Mouse (Mus musculus): ENCODE results near the gene Gnat2.

Gnat2 gene

GRCm38 (mm10) chr3:108113591-108114289, 21.2 kb downstream of the Gnat2 start:
- DNase-seq (ENCODE audit: low read depth, low spot score) = no peak

- DNase-seq (ENCODE audit: low read depth, low spot score) = no peak
Observed at GRCm38 (mm10) chr3:108117465-108117864, 24.9 kb downstream of the Gnat2 start.

DNA sequence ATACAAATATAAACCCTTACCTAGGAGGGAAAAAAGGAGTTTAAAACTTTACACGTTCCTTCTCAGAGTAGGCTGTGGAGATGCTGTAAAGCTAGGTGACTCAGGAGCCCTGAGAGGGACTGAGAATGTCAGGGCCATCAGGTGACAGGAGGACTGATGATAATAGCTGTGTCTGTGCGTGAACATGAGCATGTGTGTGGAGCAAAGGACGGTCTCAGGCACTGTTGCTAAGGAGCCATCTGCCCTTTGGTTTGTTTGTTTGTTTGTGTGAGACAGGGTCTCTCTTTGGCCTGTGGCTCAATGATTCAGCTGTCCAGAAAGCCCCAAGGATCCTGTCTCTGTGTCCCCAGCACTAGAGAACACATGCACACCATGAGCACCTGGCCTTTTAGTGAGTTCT, 28.5 kb downstream of the Gnat2 start:
- no peak for DNase-seq (ENCODE audit: low read depth, low spot score)

GRCm38 (mm10) chr3:108123242-108123641, 30.7 kb downstream of the Gnat2 start:
- no peak for DNase-seq (ENCODE audit: low read depth, low spot score)

- no peak for DNase-seq (ENCODE audit: low read depth, low spot score)
Observed at GRCm38 (mm10) chr3:108124131-108124530, 31.5 kb downstream of the Gnat2 start.

GRCm38 (mm10) chr3:108126327-108126726, 33.7 kb downstream of the Gnat2 start:
- no peak for DNase-seq (ENCODE audit: low read depth, low spot score)

- DNase-seq (ENCODE audit: low read depth, low spot score) = no peak
Observed at GRCm38 (mm10) chr3:108128520-108128919, 35.9 kb downstream of the Gnat2 start.

GRCm38 (mm10) chr3:108129367-108129766, 36.8 kb downstream of the Gnat2 start:
- no peak for DNase-seq (ENCODE audit: low read depth, low spot score)

DNA sequence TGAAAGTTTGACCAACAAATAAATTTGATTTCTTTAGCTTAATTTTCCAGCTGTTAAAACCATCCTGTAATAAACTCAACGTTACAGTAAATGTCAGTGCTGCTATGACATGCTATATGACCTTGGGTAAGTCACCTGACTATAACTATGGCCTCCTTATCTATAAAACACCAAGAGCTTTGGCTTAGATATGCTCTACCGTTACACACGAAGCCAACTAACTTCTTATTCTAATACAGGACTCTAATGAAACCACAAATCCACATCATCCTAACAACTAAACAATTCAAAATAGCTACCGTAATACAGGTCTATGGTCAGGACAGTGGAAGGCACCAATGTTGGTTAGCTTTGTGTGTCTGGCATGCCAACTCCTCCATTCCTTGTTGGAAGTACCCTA, 37.2 kb downstream of the Gnat2 start:
- no peak for DNase-seq (ENCODE audit: low read depth, low spot score)

DNA sequence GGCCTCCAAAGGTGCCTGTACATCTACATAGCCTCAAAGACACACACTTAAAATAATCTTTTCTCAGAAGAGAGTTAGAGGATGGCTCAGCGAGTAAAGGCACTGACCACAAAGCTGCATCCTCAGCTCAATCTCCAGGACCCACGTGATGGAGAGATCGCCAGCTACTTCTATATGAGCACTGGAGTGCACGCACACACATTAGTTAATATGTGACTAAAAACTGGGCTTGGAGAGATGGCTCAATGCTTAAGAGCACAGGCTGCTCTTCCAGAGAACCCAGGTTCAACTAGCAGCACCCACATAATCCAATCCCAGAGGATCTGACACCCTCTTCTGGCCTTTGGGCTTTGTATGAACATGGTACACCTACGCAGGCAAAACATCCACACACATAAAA, 38.6 kb downstream of the Gnat2 start:
- DNase-seq (ENCODE audit: low read depth, low spot score) = no peak

GRCm38 (mm10) chr3:108131821-108132220, 39.2 kb downstream of the Gnat2 start:
- DNase-seq (ENCODE audit: low read depth, low spot score) = no peak

DNA sequence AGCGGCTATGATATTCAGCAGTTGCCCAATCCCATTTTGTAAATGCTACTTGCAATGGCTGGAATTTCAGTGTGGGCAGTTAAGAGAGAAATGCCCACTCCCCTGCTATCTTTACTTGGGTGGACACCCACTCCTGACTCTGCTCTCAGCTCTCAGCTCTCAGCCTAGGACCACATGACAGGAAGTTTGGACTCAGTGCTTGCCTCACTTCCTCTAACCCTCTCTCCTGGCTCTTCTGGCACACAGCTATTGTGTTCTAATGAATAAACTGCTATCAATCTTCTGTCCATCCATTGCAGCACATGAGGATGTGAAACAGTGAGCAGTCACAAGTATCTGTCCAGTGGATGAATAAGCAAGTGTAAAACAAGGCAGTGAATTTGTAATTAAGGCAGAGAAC, 39.9 kb downstream of the Gnat2 start:
- DNase-seq (ENCODE audit: low read depth, low spot score) = no peak

DNA sequence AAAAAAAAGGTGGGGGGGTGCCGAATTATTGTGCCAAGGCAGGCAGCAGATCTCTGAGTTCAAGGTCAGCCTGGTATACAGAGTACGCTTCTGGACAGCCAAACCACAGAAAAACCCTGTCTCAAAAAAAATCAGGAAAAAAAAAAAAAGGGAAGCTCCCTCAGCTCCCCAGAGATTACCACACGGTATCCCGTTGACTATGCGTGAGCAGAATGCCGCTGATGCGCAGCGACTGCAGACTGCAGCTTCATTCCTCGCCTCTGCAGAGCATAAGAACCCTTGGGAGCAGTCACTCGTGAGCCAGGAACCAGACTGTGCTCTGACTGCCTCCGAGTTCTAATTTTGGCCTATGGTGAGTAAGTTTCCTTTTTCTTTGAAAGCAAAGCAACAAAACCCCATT, 42.1 kb downstream of the Gnat2 start:
- no peak for DNase-seq (ENCODE audit: low read depth, low spot score)

- DNase-seq (ENCODE audit: low read depth, low spot score) = no peak
Observed at GRCm38 (mm10) chr3:108139113-108139512, 46.5 kb downstream of the Gnat2 start.

DNA sequence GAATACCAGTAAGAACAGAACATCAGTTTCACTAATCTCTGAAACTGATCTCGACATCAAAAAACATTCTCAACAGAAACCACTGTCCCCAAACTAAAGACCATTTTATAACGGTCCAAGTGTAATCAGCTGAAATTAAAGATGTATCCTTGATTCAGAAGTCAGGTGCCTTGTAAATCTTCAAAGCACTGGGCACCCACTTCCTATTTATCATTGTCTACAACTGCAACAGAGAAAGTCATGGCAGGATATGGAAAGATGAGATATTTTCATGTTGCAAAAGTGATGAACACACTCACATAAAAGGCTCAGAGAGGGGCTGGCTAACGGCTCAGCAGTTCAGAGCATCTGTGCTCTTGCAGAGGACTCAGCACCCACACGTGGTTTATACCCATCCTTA, 48.2 kb downstream of the Gnat2 start:
- DNase-seq (ENCODE audit: low read depth, low spot score) = no peak

GRCm38 (mm10) chr3:108145534-108146445, 53.2 kb downstream of the Gnat2 start, which contains the start of gene Gnai3:
Gene Gnai3 (minus strand): TSS chr3:108146146.
- DNase-seq (ENCODE audit: low read depth, low spot score) = peak; percentile 95

DNA sequence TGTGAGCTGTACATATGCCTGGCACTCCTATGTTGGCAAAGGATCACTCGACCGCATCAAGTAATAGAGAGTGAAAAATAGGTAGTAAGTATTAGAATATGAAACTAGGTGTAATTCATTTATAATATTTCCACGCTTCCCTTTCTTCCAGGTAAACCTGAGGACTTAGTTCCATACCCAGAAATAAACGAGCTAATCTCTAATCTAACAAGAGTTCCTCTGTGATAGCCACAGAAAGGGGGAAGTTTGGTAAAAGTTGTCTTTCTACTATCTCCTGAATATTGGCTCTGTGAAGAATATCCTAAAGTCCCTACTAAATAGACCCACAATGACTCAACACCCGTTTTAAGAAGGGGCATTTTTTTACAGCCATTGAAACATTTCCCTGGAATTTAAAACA, 54.1 kb downstream of the Gnat2 start:
- no peak for DNase-seq (ENCODE audit: low read depth, low spot score)

GRCm38 (mm10) chr3:108147386-108148235, 55.0 kb downstream of the Gnat2 start:
- DNase-seq (ENCODE audit: low read depth, low spot score) = peak; percentile 90
